Mouse (Mus musculus): ENCODE data around the gene Pdcd5. TPM values are rescaled to one million over a fixed set of nuclear protein-coding genes. Genes with fewer than 3 reads are reported as not detected.

Pdcd5 gene
- polyA plus RNA-seq, 1 experiment from 2014 or later = 306 TPM

GRCm38 (mm10) chr7:35627371-35627770, 19.9 kb downstream of the Pdcd5 start:
- Histone ChIP-seq H3K4me2 (ENCODE audit: low read depth, severe bottlenecking) (no peak overlapping the region), H3K9me3 (ENCODE audit: control insufficient read depth, low read length) (no peaks in the 10 kb centered on the region), H3K4me3 (ENCODE audit: low read depth, low read length) (no peak overlapping the region), H3K27me3 (ENCODE audit: control insufficient read depth, insufficient read depth, low read length) (no peaks in the 10 kb centered on the region), H3K9ac (ENCODE audit: low read length) (no peak overlapping the region), H3K4me1 (ENCODE audit: control insufficient read depth, insufficient read depth, low read length) (no peaks in the 10 kb centered on the region), H3K36me3 (ENCODE audit: control insufficient read depth, insufficient read depth, low read length) (peaks cover 15% of the 10 kb centered on the region; the same call in 1 of the 2 replicates), H3K27ac (replicated peaks; ENCODE audit: low read depth, low read length) (no peak overlapping the region)
- ATAC-seq (ENCODE audit: insufficient number of reproducible peaks, low FRiP score, low TSS enrichment, low read depth) (no peak), DNase-seq (ENCODE audit: low spot score) (no peak)
- 94% methylated on average over 10 of the region's 10 CpGs for WGBS

GRCm38 (mm10) chr7:35626038-35626437, 21.3 kb downstream of the Pdcd5 start:
- 95% methylated on average over 5 of the region's 5 CpGs for WGBS
- no peaks in the 10 kb centered on the region for H3K4me1 ChIP-seq (ENCODE audit: control insufficient read depth, insufficient read depth, low read length)
- ATAC-seq (ENCODE audit: insufficient number of reproducible peaks, low FRiP score, low TSS enrichment, low read depth) (no peak), DNase-seq (ENCODE audit: low spot score) (no peak)
- no peak overlapping the region for H3K4me3 ChIP-seq (ENCODE audit: low read depth, low read length)
- no peak overlapping the region for H3K27ac ChIP-seq (replicated peaks; ENCODE audit: low read depth, low read length)
- H3K9ac ChIP-seq (ENCODE audit: low read length) = no peak overlapping the region
- H3K27me3 ChIP-seq (ENCODE audit: control insufficient read depth, insufficient read depth, low read length) = no peaks in the 10 kb centered on the region
- no peak overlapping the region for H3K4me2 ChIP-seq (ENCODE audit: low read depth, severe bottlenecking)
- H3K9me3 ChIP-seq (ENCODE audit: control insufficient read depth, low read length) = no peaks in the 10 kb centered on the region
- peaks cover 10% of the 10 kb centered on the region; the same call in 1 of the 2 replicates for H3K36me3 ChIP-seq (ENCODE audit: control insufficient read depth, insufficient read depth, low read length)

- DNase-seq (ENCODE audit: low spot score) = no peak
- WGBS = 88% methylated on average over 10 of the region's 10 CpGs
- no peaks in the 10 kb centered on the region for H3K4me1 ChIP-seq (ENCODE audit: control insufficient read depth, insufficient read depth, low read length)
- no peak overlapping the region for H3K9ac ChIP-seq (ENCODE audit: low read length)
- ATAC-seq (ENCODE audit: insufficient number of reproducible peaks, low FRiP score, low TSS enrichment, low read depth) = no peak
- H3K4me2 ChIP-seq (ENCODE audit: low read depth, severe bottlenecking) = no peak overlapping the region
- no peaks in the 10 kb centered on the region for H3K27me3 ChIP-seq (ENCODE audit: control insufficient read depth, insufficient read depth, low read length)
- H3K36me3 ChIP-seq (ENCODE audit: control insufficient read depth, insufficient read depth, low read length) = peaks cover 13% of the 10 kb centered on the region; the same call in 1 of the 2 replicates
- no peak overlapping the region for H3K27ac ChIP-seq (replicated peaks; ENCODE audit: low read depth, low read length)
- no peak overlapping the region for H3K4me3 ChIP-seq (ENCODE audit: low read depth, low read length)
- H3K9me3 ChIP-seq (ENCODE audit: control insufficient read depth, low read length) = no peaks in the 10 kb centered on the region
These were observed 24.7 kb downstream of the Pdcd5 start for GRCm38 (mm10) chr7:35622626-35623025.

- DNase-seq (ENCODE audit: low spot score) (no peak), ATAC-seq (ENCODE audit: insufficient number of reproducible peaks, low FRiP score, low TSS enrichment, low read depth) (no peak)
- H3K27ac ChIP-seq (replicated peaks; ENCODE audit: low read depth, low read length) = no peak overlapping the region
- no peak overlapping the region for H3K4me2 ChIP-seq (ENCODE audit: low read depth, severe bottlenecking)
- no peak overlapping the region for H3K4me3 ChIP-seq (ENCODE audit: low read depth, low read length)
- 77% methylated on average over 4 of the region's 4 CpGs for WGBS
- no peak overlapping the region for H3K9ac ChIP-seq (ENCODE audit: low read length)
- H3K9me3 ChIP-seq (ENCODE audit: control insufficient read depth, low read length) = no peaks in the 10 kb centered on the region
- peaks cover 8% of the 10 kb centered on the region; the same call in 1 of the 2 replicates for H3K36me3 ChIP-seq (ENCODE audit: control insufficient read depth, insufficient read depth, low read length)
- H3K4me1 ChIP-seq (ENCODE audit: control insufficient read depth, insufficient read depth, low read length) = no peaks in the 10 kb centered on the region
- no peaks in the 10 kb centered on the region for H3K27me3 ChIP-seq (ENCODE audit: control insufficient read depth, insufficient read depth, low read length)
These were observed 29.8 kb downstream of the Pdcd5 start for GRCm38 (mm10) chr7:35617513-35617912.

- Histone ChIP-seq H3K27ac (replicated peaks; ENCODE audit: low read depth, low read length) (no peak overlapping the region), H3K4me2 (ENCODE audit: low read depth, severe bottlenecking) (no peak overlapping the region), H3K4me3 (ENCODE audit: low read depth, low read length) (no peak overlapping the region), H3K9me3 (ENCODE audit: control insufficient read depth, low read length) (no peaks in the 10 kb centered on the region), H3K9ac (ENCODE audit: low read length) (no peak overlapping the region), H3K27me3 (ENCODE audit: control insufficient read depth, insufficient read depth, low read length) (no peaks in the 10 kb centered on the region), H3K4me1 (ENCODE audit: control insufficient read depth, insufficient read depth, low read length) (no peaks in the 10 kb centered on the region), H3K36me3 (ENCODE audit: control insufficient read depth, insufficient read depth, low read length) (peaks cover 12% of the 10 kb centered on the region)
- no peak for ATAC-seq (ENCODE audit: insufficient number of reproducible peaks, low FRiP score, low TSS enrichment, low read depth)
- WGBS = 95% methylated on average over 10 of the region's 10 CpGs
- DNase-seq (ENCODE audit: low spot score) = no peak
These were observed 38.1 kb downstream of the Pdcd5 start for GRCm38 (mm10) chr7:35609245-35609644.

GRCm38 (mm10) chr7:35606816-35607215, 40.5 kb downstream of the Pdcd5 start:
- ATAC-seq (ENCODE audit: insufficient number of reproducible peaks, low FRiP score, low TSS enrichment, low read depth) (no peak), DNase-seq (ENCODE audit: low spot score) (no peak)
- H3K4me2 ChIP-seq (ENCODE audit: low read depth, severe bottlenecking) = no peak overlapping the region
- peaks cover 21% of the 10 kb centered on the region for H3K36me3 ChIP-seq (ENCODE audit: control insufficient read depth, insufficient read depth, low read length)
- H3K4me3 ChIP-seq (ENCODE audit: low read depth, low read length) = no peak overlapping the region
- no peak overlapping the region for H3K27ac ChIP-seq (replicated peaks; ENCODE audit: low read depth, low read length)
- H3K9me3 ChIP-seq (ENCODE audit: control insufficient read depth, low read length) = no peaks in the 10 kb centered on the region
- WGBS = 92% methylated on average over 10 of the region's 10 CpGs
- no peaks in the 10 kb centered on the region for H3K4me1 ChIP-seq (ENCODE audit: control insufficient read depth, insufficient read depth, low read length)
- H3K27me3 ChIP-seq (ENCODE audit: control insufficient read depth, insufficient read depth, low read length) = no peaks in the 10 kb centered on the region
- H3K9ac ChIP-seq (ENCODE audit: low read length) = no peak overlapping the region

GRCm38 (mm10) chr7:35602766-35603165, 44.6 kb downstream of the Pdcd5 start:
- no peak overlapping the region for H3K4me2 ChIP-seq (ENCODE audit: low read depth, severe bottlenecking)
- H3K27me3 ChIP-seq (ENCODE audit: control insufficient read depth, insufficient read depth, low read length) = no peaks in the 10 kb centered on the region
- DNase-seq (ENCODE audit: low spot score) = no peak
- ATAC-seq (ENCODE audit: insufficient number of reproducible peaks, low FRiP score, low TSS enrichment, low read depth) = no peak
- no peaks in the 10 kb centered on the region for H3K4me1 ChIP-seq (ENCODE audit: control insufficient read depth, insufficient read depth, low read length)
- 96% methylated on average over 5 of the region's 5 CpGs for WGBS
- no peaks in the 10 kb centered on the region for H3K9me3 ChIP-seq (ENCODE audit: control insufficient read depth, low read length)
- H3K36me3 ChIP-seq (ENCODE audit: control insufficient read depth, insufficient read depth, low read length) = peaks cover 14% of the 10 kb centered on the region
- H3K27ac ChIP-seq (replicated peaks; ENCODE audit: low read depth, low read length) = no peak overlapping the region
- no peak overlapping the region for H3K9ac ChIP-seq (ENCODE audit: low read length)
- H3K4me3 ChIP-seq (ENCODE audit: low read depth, low read length) = no peak overlapping the region

GRCm38 (mm10) chr7:35601106-35601505, 46.2 kb downstream of the Pdcd5 start:
- H3K27me3 ChIP-seq (ENCODE audit: control insufficient read depth, insufficient read depth, low read length) = no peaks in the 10 kb centered on the region
- DNase-seq (ENCODE audit: low spot score) (no peak), ATAC-seq (ENCODE audit: insufficient number of reproducible peaks, low FRiP score, low TSS enrichment, low read depth) (no peak)
- no peak overlapping the region for H3K27ac ChIP-seq (replicated peaks; ENCODE audit: low read depth, low read length)
- H3K36me3 ChIP-seq (ENCODE audit: control insufficient read depth, insufficient read depth, low read length) = peaks cover 10% of the 10 kb centered on the region; the same call in 1 of the 2 replicates
- 95% methylated on average over 6 of the region's 6 CpGs for WGBS
- no peak overlapping the region for H3K4me3 ChIP-seq (ENCODE audit: low read depth, low read length)
- H3K9me3 ChIP-seq (ENCODE audit: control insufficient read depth, low read length) = no peaks in the 10 kb centered on the region
- H3K4me2 ChIP-seq (ENCODE audit: low read depth, severe bottlenecking) = no peak overlapping the region
- no peaks in the 10 kb centered on the region for H3K4me1 ChIP-seq (ENCODE audit: control insufficient read depth, insufficient read depth, low read length)
- no peak overlapping the region for H3K9ac ChIP-seq (ENCODE audit: low read length)

- Histone ChIP-seq H3K4me3 (ENCODE audit: low read depth, low read length) (no peak overlapping the region), H3K36me3 (ENCODE audit: control insufficient read depth, insufficient read depth, low read length) (peaks cover 12% of the 10 kb centered on the region; the same call in 1 of the 2 replicates), H3K4me1 (ENCODE audit: control insufficient read depth, insufficient read depth, low read length) (no peaks in the 10 kb centered on the region), H3K27me3 (ENCODE audit: control insufficient read depth, insufficient read depth, low read length) (no peaks in the 10 kb centered on the region), H3K4me2 (ENCODE audit: low read depth, severe bottlenecking) (no peak overlapping the region), H3K27ac (replicated peaks; ENCODE audit: low read depth, low read length) (no peak overlapping the region), H3K9ac (ENCODE audit: low read length) (no peak overlapping the region), H3K9me3 (ENCODE audit: control insufficient read depth, low read length) (no peaks in the 10 kb centered on the region)
- WGBS = 84% methylated on average over 10 of the region's 10 CpGs
- DNase-seq (ENCODE audit: low spot score) = no peak
- ATAC-seq (ENCODE audit: insufficient number of reproducible peaks, low FRiP score, low TSS enrichment, low read depth) = no peak
These were observed 47.3 kb downstream of the Pdcd5 start for GRCm38 (mm10) chr7:35600031-35600430.

Data from limb, embryonic 11.5 days (tissue).